Mouse (Mus musculus) ES-Bruce4 (cell line): ENCODE results near the gene 1700066M21Rik. TPM values are rescaled to one million over a fixed set of nuclear protein-coding genes. Genes with fewer than 3 reads are reported as not detected.
A peak's percentile ranks its signal among the peaks of the same experiment; 100 is the strongest.

Experiments used
- H3K27ac ChIP-seq: 2 replicates; pipeline ENCODE4 v1.5.1; 2012; ENCODE audit warnings: low read length, inconsistent platforms; ENCODE audit not compliant: insufficient read depth
- H3K27me3 ChIP-seq: 2 replicates; pipeline ENCODE4 v1.6.1; 2012; ENCODE audit warnings: mild to moderate bottlenecking, low read length, inconsistent platforms; ENCODE audit not compliant: control insufficient read depth, poor library complexity, insufficient read depth, severe bottlenecking
- H3K36me3 ChIP-seq: 2 replicates; pipeline ENCODE4 v1.6.1; 2012; ENCODE audit warnings: inconsistent platforms, mild to moderate bottlenecking, low read length, moderate library complexity; ENCODE audit not compliant: control insufficient read depth, poor library complexity, insufficient read depth, severe bottlenecking
- H3K4me1 ChIP-seq: one replicate; pipeline ENCODE4 v1.8.1; 2011; ENCODE audit warnings: low read length; ENCODE audit not compliant: control insufficient read depth, insufficient read depth
- H3K4me3 ChIP-seq: 2 replicates; pipeline ENCODE4 v1.5.1; 2011; ENCODE audit warnings: low read depth, mild to moderate bottlenecking, low read length
- H3K9ac ChIP-seq: 2 replicates; pipeline ENCODE4 v1.6.1; 2012; ENCODE audit warnings: low read depth, mild to moderate bottlenecking, inconsistent platforms; ENCODE audit not compliant: poor library complexity, severe bottlenecking
- H3K9me3 ChIP-seq: replicated peaks from 2 replicates; pipeline ENCODE4 v1.6.1; 2012; ENCODE audit warnings: mild to moderate bottlenecking, low read length, inconsistent platforms; ENCODE audit not compliant: control insufficient read depth, poor library complexity, insufficient read depth, severe bottlenecking
- CTCF ChIP-seq: IDR thresholded peaks from one replicate; pipeline ENCODE4 v1.8.1; 2011; ENCODE audit warnings: low read depth, low read length
- EP300 ChIP-seq: IDR thresholded peaks from 2 replicates; pipeline ENCODE4 v1.6.1; 2011; ENCODE audit warnings: low read depth, low read length; ENCODE audit not compliant: insufficient read depth
- POLR2A ChIP-seq: IDR thresholded peaks from one replicate; pipeline ENCODE4 v1.8.1; 2011; ENCODE audit warnings: low read length; ENCODE audit not compliant: insufficient read depth
- polyA plus RNA-seq: library from polyadenylated mRNA; stranded (reverse); fragments of >200 nt; gene quantifications from 2 replicates; pipeline ENCODE4 v1.2.4, GENCODE M21; 2011; ENCODE audit warnings: low read depth; ENCODE audit not compliant: missing spikeins, insufficient read depth, insufficient read length

The 1700066M21Rik gene
- polyA plus RNA-seq, 1 experiment = 6.1 TPM

DNA sequence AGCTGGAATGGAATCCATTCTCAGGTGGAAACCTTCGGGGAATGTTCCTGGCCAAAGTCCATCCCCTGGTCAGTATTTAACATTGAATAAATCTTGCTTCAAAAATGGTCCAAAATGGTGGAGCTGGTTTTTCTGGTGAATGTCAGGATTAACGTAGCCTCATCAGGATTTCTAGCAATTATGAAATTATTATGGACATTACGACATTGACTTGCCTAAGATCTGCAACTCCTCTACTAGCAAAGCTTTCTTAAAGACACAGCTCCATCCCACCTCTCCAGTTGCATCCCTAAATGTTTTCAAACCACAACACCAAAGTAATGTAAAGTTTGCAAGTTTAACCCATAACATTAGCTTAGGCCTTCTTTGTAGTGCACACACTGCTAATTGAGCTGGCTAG is 10.0 kb upstream of the 1700066M21Rik start:
- no peaks in the 10 kb centered on the region for H3K27me3 ChIP-seq
- H3K9ac ChIP-seq = no peak overlapping the region
- no peaks in the 10 kb centered on the region for H3K36me3 ChIP-seq
- H3K4me1 ChIP-seq = peaks cover 3% of the 10 kb centered on the region
- no peak overlapping the region for H3K27ac ChIP-seq
- no peaks in the 10 kb centered on the region; the same call in 1 of the 2 replicates for H3K9me3 ChIP-seq
- TF ChIP-seq EP300 = no peak
- TF ChIP-seq CTCF = no peak
- no peak for TF ChIP-seq POLR2A
- H3K4me3 ChIP-seq = no peak overlapping the region

DNA sequence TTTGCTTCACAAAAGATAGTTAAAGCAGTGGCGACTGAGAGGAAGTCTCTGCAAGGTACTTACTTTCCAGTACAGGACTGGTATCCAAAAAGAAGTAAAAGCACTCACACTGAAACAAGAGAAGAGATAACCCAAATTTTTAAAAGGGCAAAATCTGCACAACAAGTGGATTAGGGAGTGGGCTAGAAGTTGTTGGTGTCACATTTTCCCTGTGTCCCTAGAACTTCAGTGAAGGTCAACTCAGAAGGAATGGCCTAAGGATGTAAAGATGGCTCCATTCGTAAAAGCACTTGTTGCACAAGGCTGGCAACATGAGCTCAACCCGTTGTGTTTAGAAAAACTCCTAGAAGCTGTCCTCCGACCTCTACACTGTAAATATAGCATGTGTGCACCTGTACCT is 8.3 kb upstream of the 1700066M21Rik start:
- peaks cover 2% of the 10 kb centered on the region; the same call in 1 of the 2 replicates for H3K9me3 ChIP-seq
- H3K27ac ChIP-seq = peak overlapping the region; percentile 16; the same call in 1 of the 2 replicates
- TF ChIP-seq POLR2A = no peak
- TF ChIP-seq EP300 = no peak
- TF ChIP-seq CTCF = no peak
- H3K9ac ChIP-seq = no peak overlapping the region
- H3K27me3 ChIP-seq = no peaks in the 10 kb centered on the region
- H3K4me1 ChIP-seq = peaks cover 3% of the 10 kb centered on the region
- H3K4me3 ChIP-seq = no peak overlapping the region
- no peaks in the 10 kb centered on the region for H3K36me3 ChIP-seq

DNA sequence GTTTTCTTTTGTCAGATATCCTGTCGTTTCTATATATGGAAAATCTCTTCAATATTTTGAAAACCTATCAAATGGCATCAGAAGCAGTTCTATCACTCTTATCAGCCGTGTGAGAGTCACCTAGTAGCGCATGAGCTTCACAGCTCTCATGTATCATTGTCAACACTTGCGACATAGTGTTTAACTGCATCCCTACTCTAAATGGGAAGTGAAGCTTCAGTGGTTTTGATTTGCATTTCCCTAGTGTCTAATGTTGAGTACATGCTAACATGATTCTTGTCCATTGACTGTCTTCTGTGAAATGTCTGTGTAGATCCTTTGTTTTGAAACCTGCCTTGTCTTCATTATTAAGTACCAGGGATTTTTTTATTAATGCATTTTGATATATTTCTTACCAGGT is 7.0 kb upstream of the 1700066M21Rik start:
- peaks cover 3% of the 10 kb centered on the region for H3K4me1 ChIP-seq
- TF ChIP-seq EP300 = no peak
- no peak for TF ChIP-seq POLR2A
- TF ChIP-seq CTCF = no peak
- H3K27me3 ChIP-seq = no peaks in the 10 kb centered on the region
- no peaks in the 10 kb centered on the region for H3K36me3 ChIP-seq
- H3K27ac ChIP-seq = no peak overlapping the region
- no peak overlapping the region for H3K9ac ChIP-seq
- peaks cover 2% of the 10 kb centered on the region; the same call in 1 of the 2 replicates for H3K9me3 ChIP-seq
- no peak overlapping the region for H3K4me3 ChIP-seq

DNA sequence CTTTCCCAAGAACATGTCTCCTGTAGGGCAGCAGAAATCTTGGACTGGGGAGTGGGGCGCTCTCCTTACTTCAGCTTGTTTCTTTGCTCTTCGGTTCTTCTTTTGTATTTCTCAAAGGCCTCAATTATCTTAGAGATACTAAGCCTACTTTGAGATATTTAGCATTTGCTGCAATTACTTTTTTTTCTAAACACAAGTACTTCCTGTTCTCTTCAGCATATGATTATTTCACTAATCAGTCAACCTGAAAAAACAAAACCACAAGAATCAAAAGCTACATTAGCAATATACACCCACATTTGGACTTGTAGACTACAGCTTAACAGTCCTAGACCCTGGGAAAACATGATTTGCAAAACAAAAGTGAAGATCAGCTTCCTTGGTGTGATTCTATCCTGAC is 2.1 kb upstream of the 1700066M21Rik start:
- H3K4me1 ChIP-seq = no peaks in the 10 kb centered on the region
- TF ChIP-seq EP300 = no peak
- no peak for TF ChIP-seq CTCF
- no peak for TF ChIP-seq POLR2A
- no peak overlapping the region for H3K27ac ChIP-seq
- H3K36me3 ChIP-seq = no peaks in the 10 kb centered on the region
- no peaks in the 10 kb centered on the region for H3K27me3 ChIP-seq
- H3K9ac ChIP-seq = no peak overlapping the region
- no peak overlapping the region for H3K4me3 ChIP-seq
- peaks cover 2% of the 10 kb centered on the region; the same call in 1 of the 2 replicates for H3K9me3 ChIP-seq

DNA sequence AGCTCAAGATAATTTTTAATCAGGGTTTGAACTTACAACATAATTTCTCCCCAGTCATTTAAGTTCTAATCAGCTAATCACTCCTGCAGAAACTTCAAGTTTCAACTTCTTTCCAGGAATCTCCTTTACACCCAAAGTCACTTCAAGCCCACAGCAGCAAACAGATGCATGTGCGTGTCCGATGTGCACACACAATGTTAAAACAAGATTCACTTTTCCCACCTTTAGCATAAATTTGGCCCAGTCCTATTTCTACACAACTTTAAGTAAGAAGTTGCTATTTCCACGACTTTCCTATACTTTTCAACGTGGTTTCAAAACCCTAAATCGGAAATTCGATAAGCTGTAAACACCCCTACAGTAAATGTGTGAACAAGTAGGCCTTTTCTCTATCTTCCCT is 614 bp upstream of the 1700066M21Rik start:
- Histone ChIP-seq H3K9me3 (peaks cover 2% of the 10 kb centered on the region; the same call in 1 of the 2 replicates), H3K36me3 (no peaks in the 10 kb centered on the region), H3K27ac (peak overlapping the region; percentile 72; the same call in 1 of the 2 replicates), H3K9ac (peak overlapping the region; percentile 75), H3K4me1 (no peaks in the 10 kb centered on the region), H3K27me3 (no peaks in the 10 kb centered on the region), H3K4me3 (peak overlapping the region; percentile 78)
- TF ChIP-seq EP300 = no peak
- no peak for TF ChIP-seq CTCF
- no peak for TF ChIP-seq POLR2A

DNA sequence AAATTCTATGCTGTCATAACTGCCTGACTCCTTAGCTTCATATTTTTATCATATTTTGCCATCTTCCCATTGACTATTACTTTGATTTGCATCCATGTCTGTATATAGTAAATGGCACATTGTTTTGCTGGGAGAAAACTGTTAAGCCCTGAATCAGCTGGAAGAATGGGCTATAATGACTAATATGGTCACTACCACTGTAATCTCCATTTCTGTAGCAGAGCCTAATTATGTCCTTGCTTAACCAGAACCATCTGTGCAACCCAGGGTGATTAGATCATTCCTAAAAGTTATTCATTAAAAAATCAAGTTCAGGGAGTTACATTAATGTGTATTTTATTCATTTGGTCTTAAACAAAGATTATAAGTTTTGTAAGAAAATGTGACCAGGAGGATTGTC is 9.1 kb downstream of the 1700066M21Rik start:
- TF ChIP-seq POLR2A (no peak), CTCF (no peak), EP300 (no peak)
- Histone ChIP-seq H3K27ac (no peak overlapping the region), H3K4me3 (no peak overlapping the region), H3K27me3 (no peaks in the 10 kb centered on the region), H3K9me3 (no peaks in the 10 kb centered on the region), H3K9ac (no peak overlapping the region), H3K4me1 (no peaks in the 10 kb centered on the region), H3K36me3 (no peaks in the 10 kb centered on the region; the same call in 1 of the 2 replicates)
